Mouse (Mus musculus): ENCODE results near the gene Alk.
A peak's percentile ranks its signal among the peaks of the same experiment; 100 is the strongest.

The Alk gene

DNA sequence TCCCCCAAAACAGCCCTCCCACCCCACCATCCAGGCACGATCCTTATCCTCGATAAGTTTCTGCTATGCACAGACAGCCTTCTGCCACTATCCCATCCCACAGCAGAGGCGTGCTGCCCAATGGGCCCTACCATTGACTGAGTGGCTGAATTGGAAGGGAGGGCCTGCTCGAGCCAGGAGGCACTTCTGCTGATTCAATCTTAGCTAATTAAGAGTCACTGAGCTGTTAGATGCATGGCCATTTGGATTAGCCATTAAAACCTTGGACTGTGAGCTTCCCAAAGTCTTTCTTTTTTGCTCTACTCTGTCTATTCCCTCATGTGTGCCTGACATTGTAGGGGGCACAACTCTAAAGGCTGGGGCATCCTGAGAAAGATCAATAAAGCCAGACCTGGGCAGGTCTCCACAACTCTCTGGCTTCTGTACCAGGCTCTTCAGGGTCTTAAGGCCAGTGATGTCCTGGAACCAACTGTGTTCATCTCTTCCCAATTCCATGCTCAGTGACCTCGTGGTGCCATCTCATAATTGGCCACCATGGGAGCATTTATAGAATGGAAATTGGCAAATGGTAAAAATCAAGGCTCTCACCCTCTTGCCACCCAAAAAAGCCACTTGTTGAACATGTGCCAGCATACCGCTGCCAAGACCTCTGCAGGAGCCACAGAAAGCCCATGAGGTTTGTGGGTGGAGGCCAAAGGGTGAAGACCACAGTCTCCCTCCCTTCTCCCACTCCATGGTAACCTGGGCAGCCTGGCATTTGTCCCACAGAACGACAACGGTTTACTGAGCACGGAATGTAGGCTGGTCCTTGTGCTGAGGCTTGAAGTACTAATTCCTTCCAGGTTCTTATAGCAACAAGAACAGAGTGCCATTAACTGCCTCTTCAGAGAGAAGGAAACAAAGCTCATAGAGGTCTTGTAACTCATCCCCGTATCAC is 582.4 kb downstream of the Alk start:
- no peak for DNase-seq (ENCODE audit: low spot score)

DNA sequence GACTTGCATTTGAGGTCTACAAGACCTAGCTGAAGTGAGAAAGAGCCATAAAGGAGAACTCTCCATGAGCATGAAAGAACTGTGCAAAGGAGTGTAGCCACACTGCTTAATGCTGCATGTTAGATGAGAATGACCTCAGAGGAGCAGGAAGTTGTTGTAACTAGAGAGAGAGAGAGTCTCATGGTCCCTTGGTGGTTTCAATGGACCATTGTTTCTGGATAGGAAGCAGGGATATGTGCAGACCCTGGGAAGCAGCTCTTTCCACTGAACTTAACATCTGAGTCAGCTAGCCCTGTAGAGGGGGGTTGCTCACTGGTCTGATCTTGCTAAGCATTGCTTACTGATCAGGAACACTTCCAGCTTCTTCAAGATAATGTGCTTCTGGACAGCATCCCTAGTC is 587.1 kb downstream of the Alk start:
- no peak for DNase-seq (ENCODE audit: low spot score)

DNA sequence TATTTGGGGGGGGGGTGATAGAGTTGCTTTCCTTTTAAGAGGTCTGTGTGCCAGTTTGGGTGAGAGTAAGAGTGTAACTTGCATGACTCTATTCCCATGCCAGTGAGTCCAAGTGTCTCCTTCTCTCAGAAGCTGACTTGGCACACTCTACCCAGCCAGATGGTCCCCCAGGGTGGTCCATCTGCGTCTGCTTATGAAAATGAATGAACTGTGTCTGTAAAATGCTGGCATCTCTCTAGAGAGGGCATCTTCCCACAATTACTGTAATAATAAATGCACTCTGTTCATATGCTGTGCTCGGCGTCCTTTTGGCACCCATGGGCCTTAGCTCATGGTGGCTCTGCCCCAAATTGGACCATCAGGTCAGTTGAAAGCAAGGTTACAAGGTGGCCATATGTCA is 589.2 kb downstream of the Alk start:
- DNase-seq (ENCODE audit: low spot score): no peak

DNA sequence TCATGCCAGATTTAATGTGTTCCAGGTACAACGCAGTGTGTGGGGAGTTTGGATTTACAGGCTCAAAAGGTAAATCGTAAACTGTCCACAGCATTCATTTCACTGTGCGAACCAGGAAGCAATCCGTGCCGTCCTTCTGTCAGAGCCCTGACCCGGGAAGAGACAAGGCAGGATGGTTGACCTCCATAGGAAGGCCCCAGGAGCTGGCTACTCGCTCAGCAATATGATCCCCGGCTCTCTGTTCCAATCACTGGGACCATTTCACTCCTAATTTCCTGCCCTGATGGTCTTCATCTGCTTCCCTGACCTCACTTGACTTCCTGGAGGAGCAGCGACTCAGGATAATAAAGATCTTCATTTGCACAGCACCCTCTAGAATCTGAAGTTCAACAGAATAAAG is 591.7 kb downstream of the Alk start:
- DNase-seq (ENCODE audit: low spot score): no peak

DNA sequence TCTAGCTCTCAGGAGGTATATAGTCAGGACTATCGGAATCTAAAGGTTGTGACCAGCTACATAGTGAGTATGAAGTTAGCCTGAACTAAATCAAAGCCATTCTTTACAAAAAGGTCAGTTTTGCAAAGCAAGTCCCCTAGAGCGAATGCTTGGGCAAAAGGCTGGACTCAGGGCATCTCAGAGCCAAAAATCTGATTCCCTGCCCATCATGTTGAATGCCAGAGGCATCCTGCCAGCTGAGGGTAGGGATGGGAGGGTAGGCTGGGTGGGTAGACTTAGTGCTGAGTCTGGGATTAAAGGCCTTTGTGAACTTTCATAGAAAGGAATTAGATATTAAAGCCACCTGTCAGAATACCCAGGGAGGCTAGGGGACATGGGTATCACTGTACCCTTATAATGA is 594.6 kb downstream of the Alk start:
- DNase-seq (ENCODE audit: low spot score): no peak

DNA sequence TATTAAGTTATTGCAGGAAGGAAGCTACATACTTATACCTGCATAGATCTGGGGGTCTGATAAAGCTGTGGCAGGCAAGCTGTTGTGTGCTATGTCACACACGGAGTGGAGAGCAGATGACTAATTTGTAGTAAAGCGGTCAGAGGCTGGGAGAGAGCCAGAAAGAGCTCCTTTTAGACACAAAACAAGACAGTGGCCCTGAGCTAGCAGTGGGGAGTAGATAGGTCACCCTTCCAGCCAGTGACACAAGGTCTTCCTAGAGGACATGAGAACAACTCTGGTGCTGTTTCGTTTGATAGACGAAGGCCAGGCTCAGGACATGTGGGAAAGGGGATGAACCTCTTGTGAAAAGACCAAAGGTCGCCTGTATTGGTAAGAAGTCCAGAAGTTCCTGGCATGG is 596.0 kb downstream of the Alk start:
- DNase-seq (ENCODE audit: low spot score): peak; percentile 23

DNA sequence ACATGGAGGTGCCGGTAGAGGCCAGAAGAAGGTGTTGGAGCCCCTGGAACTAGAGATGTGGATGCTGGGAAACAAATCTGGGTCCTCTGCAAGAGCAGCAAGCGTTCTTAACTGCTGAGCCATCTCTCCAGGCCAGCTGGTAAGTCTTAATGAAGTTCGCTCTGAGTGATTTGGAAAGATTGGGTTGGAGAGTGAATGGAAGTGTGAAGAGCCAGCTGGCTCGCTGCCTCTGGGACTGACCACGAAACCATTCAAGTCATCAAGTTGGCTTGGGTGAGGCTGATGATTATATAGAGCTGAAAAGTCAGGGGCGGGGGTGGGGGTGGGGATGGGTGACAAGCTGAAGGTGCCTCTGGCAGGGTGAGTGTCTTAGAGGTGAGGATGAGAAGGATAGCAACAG is 599.1 kb downstream of the Alk start:
- DNase-seq (ENCODE audit: low spot score): peak; percentile 65

DNA sequence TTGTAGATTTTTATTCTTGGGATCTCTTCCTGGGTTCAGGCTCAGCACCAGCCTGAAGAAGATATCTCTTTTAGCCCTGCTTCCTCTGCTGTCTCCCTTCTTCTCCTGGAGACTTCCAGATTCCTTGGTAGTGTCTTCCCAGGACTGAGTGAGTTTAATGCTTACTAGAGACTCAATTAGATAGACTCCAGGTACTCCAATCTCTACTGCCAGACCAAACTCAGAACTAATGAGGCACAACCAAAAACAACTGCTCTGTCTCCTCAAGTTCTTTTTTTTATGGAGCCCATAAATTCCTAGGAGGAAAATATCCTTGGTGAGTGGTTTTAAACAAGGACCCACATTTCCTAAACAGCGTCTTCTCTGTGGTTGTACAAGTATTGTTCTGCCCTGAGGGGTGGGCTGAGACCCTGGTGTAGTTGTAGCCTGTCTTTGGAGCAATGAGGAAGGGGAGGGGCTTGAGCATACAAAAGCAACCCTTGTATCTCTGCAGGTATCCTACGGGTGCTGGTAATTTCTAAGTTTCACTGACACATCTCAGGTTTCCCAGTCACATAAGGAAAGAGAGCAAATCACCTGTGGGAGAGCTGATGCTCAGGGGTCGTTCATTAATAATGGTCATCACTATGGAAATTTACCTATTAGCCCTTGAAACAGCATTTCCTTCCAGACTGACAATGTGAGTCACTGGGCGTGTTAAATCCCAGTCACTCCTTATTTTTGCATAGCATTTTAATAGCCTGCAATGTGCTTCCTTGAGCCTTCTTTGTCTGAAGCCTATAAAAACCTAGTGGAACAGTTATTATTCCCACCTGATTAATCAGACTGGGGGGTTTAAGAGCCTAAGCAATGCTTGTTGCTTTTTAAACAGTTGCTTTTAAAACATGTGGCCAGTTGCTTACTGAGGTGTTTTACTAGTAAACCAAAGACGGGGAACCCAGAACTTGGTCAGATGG is 604.6 kb downstream of the Alk start:
- DNase-seq (ENCODE audit: low spot score): no peak

DNA sequence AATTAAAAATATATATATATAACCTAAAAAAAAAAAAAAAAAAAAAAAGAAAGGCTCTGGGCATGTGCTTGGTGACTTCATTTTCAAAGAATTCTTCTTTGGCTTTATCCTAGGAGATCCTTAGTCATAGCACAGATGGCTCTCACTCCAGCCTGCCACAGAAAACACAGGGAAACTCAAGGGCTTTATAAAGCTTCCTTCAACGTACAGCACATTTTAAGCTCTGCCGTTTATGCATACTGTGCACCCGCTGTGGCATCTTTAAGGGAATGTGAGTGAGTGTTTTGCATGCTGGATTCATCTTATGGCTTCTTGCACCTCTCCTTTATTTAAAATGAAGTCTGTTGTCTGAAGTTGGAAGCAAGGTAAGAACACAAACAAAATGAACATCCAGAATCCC is 606.7 kb downstream of the Alk start:
- DNase-seq (ENCODE audit: low spot score): peak; percentile 76

DNA sequence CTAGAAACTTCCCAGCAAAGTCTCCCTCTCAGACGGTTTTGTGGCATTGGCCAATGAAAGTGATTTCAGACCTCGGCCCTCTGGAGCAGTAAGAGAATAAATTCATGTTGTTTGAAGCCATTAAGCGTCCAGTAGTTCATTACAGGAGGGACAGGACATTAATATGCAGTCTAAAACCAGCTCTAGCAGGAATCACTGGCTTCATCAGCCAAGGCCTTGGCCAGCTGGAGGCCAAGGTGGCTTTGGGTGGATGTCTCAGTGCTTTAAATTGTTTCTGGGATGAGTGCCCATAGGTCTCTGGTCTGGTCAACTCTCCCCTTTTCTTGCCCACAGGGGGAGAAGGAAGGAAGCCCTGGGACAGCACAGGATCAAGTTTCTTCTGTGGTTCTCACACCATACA is 608.9 kb downstream of the Alk start:
- DNase-seq (ENCODE audit: low spot score): no peak

DNA sequence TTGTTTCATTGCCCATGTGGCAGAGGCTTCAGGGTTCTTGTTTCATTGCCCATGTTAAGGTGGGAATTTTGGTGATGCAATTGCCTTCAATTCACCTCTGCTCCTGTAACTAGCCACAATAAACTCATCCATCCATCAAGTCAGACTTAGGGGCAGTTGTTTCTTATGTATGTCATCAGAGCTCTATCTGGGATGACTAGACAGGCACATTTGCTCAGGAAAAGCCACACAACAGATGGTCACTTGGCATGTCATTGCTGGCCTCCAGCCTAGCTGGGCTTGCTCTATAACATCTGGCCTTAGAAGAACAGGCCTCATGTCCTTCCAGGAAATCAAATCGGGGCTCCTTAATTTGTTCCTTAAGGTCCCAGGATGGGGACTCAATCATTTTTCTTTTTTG is 610.3 kb downstream of the Alk start:
- peak; percentile 55 for DNase-seq (ENCODE audit: low spot score)

DNA sequence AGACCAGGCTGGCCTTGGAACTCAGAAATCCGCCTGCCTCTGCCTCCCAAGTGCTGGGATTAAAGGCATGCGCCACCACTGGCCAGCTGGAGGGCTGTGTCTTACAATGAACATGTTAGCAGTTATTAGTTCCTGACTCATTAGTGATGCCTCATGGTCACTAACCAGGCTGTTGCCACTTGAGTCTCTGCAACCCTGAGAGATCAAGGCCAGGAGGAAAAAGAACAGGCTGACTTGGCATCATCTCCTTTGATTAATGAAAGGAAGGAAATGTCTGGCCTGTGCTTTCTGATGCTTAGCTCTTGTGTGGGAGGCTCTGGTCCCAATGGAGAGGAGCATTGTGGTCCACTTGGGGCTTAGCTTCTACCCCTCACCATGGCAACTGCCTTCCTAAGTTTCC is 611.4 kb downstream of the Alk start:
- DNase-seq (ENCODE audit: low spot score): no peak

DNA sequence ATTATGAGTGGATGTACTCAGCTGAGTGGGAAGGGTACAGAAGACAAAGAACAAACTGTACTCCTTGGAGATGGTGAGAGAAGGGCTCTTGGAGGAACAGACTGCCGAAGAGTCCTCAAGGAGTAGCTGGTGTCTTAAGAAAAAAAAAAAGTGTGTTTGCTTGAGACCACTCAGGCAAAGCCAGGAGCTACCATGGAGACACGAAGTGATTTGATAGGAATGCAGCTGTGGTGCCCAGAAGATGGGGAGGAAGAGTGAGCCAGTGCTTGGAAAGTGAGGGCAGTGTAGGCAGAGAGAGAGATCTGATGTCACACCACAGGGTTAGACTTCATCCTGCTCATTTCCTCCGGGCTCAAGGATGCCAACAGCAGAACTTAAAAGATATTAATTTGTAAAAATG is 613.2 kb downstream of the Alk start:
- no peak for DNase-seq (ENCODE audit: low spot score)

DNA sequence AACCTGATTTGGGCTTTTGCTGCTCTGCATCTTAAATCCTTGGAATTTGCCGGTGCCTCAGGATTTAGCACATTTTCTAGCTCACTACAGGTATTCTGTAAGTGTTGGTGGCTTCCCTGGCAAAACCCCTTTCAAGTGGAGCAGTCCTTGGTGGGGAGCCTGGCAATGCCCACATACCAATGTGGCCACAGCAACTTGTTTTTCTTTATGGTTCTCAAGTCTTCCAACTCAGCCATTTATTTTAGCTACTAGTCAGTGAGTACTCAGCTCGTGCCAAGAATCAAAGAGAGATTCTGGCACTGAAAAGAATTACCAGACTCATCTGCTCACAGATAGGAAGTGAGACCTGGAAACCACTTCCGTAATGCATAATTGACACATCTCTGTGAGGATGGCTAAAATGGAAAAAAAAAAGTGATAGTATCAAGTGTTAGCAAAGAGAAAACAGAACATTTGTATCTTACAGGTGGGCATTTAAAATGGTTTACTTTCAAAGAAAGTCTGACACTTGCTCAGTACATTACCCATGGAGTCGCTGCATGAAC is 614.2 kb downstream of the Alk start:
- DNase-seq (ENCODE audit: low spot score): no peak

DNA sequence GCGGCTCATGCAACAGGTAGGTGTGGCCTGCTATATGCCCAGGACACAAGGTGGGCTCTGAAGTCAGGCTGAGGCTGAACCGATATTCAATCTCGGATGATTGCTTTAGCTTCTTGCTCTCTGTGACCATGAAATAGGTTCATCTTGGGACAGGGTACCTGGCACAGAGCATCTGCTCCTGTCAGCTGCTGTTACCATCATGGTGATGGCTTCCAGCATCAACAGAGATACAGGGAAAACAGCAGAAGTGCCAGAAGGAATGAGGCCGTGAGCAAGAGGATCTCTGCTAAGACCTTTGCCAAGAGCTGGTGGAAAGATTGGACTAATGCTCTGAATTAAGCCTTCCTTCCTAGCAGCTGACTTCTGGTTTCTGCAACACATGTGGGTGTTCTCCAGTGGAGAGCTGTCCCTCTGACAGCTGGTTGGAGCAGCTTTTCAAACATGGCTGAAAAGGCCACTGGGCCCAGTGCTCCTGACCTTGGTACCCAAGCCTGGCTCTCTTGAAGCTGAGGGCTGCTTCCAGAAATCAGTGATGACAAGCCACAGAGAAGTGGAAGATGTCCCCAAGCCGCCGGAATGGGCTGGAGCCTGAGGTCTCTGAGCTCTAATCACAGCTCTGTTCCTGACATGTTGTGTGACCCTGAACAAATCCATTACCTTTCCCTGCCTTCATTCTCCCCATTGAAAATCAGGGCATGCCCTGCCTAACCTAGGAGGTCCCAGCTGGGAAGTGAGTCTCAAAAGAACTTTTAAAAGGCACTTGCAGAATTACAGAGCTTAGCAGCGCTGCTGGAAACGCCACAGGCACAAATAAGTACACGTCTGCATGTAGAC is 615.5 kb downstream of the Alk start:
- no peak for DNase-seq (ENCODE audit: low spot score)

DNA sequence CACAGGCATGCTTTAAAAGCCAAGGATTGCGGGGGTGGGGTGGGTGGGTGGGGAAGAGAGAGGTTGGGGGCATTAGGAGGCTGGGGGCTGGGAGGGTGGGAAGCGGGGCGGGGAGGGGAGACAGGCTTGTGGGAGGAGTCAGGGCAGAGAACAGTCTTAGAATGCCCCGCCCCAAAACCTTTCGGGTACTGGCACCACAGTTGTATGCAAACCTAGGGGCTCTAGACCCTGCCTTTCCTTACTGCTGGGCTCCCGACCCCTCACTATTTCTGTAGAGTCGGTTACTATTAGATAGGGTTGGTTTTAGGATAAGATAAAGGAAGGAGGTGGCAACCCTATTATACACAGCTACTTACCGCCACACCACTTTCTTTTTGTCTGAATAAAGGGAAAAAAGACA is 617.4 kb downstream of the Alk start:
- DNase-seq (ENCODE audit: low spot score): no peak

DNA sequence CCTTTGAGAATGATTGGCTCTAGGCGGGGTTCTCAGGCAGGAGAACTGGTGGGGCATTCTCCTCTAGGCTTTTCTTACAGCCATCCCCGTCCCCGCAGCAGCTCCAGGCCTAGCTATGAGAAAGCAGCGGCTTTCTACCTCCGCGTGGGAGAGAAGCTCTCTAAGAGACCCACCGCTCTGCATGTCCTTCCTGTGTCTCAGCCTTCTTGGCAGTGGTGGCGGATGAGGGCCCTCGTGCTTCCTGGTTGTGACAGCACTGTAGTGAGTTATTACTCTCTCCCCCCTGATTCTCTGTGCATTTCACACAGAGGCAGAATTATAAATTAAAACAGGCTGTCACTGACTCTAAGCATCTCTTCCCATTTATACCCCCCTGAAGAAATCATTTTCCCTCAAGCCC is 618.0 kb downstream of the Alk start:
- no peak for DNase-seq (ENCODE audit: low spot score)

DNA sequence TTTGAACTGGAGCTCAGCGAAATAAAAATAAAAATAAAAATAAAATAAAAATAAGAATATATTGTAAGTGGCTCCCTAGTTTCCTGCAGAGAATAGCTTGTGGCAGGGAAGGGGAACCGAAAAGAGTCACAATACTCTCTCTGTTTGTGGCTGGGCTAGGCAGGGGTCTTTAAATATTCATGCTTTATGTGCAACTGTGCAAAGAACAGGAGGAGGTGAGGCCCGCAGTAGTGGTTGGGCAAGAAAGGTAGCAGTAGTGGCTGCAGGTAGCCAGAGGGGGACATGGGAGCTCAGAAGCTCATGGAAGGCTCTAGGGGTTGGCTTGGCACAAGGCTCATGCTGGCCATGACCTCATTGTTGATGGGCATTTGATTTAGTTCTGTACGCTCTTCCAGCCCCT is 623.2 kb downstream of the Alk start:
- no peak for DNase-seq (ENCODE audit: low spot score)

DNA sequence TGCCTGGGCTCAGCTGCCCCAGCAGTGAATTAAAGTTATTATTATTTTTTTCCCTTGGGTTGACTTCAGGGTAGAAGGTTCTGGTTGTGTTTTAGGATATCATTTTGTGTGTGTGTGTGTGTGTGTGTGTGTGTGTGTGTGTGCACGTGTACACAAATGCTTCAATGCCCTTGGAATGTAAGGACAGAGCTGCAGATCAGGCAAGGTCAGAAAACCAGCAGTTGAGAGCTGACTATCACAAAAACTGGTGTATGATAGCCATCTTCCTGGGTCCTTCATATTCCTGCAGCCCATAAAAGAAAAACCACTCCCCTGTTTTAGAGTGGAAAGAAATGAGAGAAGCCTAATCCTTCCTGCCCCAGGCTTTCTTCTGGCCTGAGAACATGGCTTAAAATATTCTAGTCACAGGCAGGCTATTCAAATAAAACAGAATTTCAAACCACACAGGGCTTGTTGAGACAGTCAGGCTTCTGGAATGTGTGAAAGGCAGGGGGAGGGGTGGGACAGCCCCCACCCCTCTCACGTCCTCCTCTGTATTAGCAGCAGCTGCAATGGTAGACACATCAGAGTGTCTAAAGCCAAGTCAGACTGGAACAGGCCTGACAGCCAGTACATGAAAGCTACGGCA is 623.8 kb downstream of the Alk start:
- DNase-seq (ENCODE audit: low spot score): no peak

DNA sequence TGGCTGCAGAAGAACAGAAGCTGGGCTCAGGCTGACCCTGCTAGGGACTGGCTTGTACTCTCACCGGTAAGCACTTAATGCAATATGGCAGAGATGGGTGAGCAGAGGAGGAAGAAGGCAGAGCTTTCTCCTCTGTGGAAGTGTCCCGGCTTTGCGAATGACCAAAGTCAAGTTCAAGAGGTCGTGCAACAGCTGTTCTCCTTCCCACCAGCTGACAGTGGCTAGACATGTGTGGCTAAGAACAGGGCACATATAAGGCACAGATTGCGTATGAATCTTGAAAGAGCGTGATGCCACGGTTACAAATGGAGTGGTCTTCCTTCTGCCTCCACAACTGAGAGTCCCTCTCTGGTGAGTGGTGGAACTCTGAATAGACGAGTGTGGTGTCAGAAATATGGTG is 625.3 kb downstream of the Alk start:
- DNase-seq (ENCODE audit: low spot score): no peak

DNA sequence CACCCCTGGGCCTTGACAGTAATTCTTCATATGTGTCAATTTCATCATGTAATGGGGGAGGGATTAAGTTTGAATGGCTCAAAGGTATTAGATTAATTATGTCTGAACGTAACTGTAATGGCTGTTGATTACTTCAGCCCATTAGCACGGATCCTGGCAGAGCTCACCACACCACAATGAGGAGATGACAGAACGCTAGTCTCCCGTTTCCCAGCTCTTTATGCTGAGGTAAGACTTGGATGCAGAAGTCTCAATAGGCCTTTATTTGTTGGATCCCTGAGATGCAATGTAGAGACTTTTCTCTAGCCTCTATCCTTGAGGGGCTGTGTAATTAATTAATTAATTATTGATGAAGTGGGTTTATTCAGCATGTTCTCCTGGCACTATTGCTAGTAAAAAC is 627.8 kb downstream of the Alk start:
- DNase-seq (ENCODE audit: low spot score): no peak

All from MN1 (cell line).